Mouse (Mus musculus) cerebellum, postnatal 36 days (tissue): ENCODE results near the gene Dock2.

Experiments
- DNase-seq, 2 experiments: peaks; one replicate each; pipeline ENCODE4 v3.0.0; 2021 to 2022; ENCODE audit warnings: mixed read lengths in 2 of 2

Gene Dock2

GRCm38 (mm10) chr11:34769396-34769795 lies 14.3 kb downstream of the Dock2 start:
- DNase-seq: peak in 1 of 2 experiments; percentile 2

- no peak for DNase-seq
Observed at GRCm38 (mm10) chr11:34763739-34764361, 19.8 kb downstream of the Dock2 start.

GRCm38 (mm10) chr11:34762570-34763127 lies 21.0 kb downstream of the Dock2 start:
- no peak for DNase-seq

- no peak for DNase-seq
Observed at GRCm38 (mm10) chr11:34762125-34762524, 21.6 kb downstream of the Dock2 start.

GRCm38 (mm10) chr11:34759582-34759981 lies 24.1 kb downstream of the Dock2 start:
- DNase-seq: no peak

- DNase-seq: no peak
Observed at GRCm38 (mm10) chr11:34741081-34741480, 42.6 kb downstream of the Dock2 start.

GRCm38 (mm10) chr11:34739816-34740215 lies 43.9 kb downstream of the Dock2 start:
- no peak for DNase-seq

- DNase-seq: no peak
Observed at GRCm38 (mm10) chr11:34738945-34739344, 44.7 kb downstream of the Dock2 start.

- DNase-seq: no peak
Observed at GRCm38 (mm10) chr11:34737193-34737592, 46.5 kb downstream of the Dock2 start.

- no peak for DNase-seq
Observed at GRCm38 (mm10) chr11:34734033-34734432, 49.7 kb downstream of the Dock2 start.

- DNase-seq: no peak
Observed at GRCm38 (mm10) chr11:34727467-34727866, 56.2 kb downstream of the Dock2 start.

GRCm38 (mm10) chr11:34726699-34727347 lies 56.9 kb downstream of the Dock2 start:
- DNase-seq: no peak

- no peak for DNase-seq
Observed at GRCm38 (mm10) chr11:34713360-34713759, 70.3 kb downstream of the Dock2 start.

- DNase-seq: no peak
Observed at GRCm38 (mm10) chr11:34708278-34708677, 75.4 kb downstream of the Dock2 start.

GRCm38 (mm10) chr11:34707360-34707759 lies 76.3 kb downstream of the Dock2 start:
- no peak for DNase-seq

- no peak for DNase-seq
Observed at GRCm38 (mm10) chr11:34705108-34705446, 78.6 kb downstream of the Dock2 start.

- DNase-seq: no peak
Observed at GRCm38 (mm10) chr11:34704384-34705107, 79.1 kb downstream of the Dock2 start.

GRCm38 (mm10) chr11:34703851-34704250 lies 79.8 kb downstream of the Dock2 start:
- DNase-seq: no peak

GRCm38 (mm10) chr11:34681790-34682189 lies 101.9 kb downstream of the Dock2 start:
- DNase-seq: no peak

- DNase-seq: no peak
Observed at GRCm38 (mm10) chr11:34544631-34545030, 239.1 kb downstream of the Dock2 start.

- DNase-seq: no peak
Observed at GRCm38 (mm10) chr11:34532131-34532530, 251.6 kb downstream of the Dock2 start.

GRCm38 (mm10) chr11:34530971-34531370 lies 252.7 kb downstream of the Dock2 start:
- DNase-seq: no peak

- no peak for DNase-seq
Observed at GRCm38 (mm10) chr11:34528006-34528405, 255.7 kb downstream of the Dock2 start.

- no peak for DNase-seq
Observed at GRCm38 (mm10) chr11:34527238-34527637, 256.5 kb downstream of the Dock2 start.
